Mouse (Mus musculus) liver, adult 2 months (tissue): ENCODE data around the gene Gm20388.

Experiments
- CTCF ChIP-seq: fragments of 200-500 bp; IDR thresholded peaks from 2 replicates; pipeline ENCODE4 v1.5.1; 2011; ENCODE audit warnings: low read depth, low read length, control low read depth
- POLR2A ChIP-seq: fragments of 200-500 bp; IDR thresholded peaks from 2 replicates; pipeline ENCODE4 v1.6.1; 2011; ENCODE audit warnings: low read length, control low read depth; ENCODE audit not compliant: insufficient read depth; ENCODE audit errors: extremely low read depth

DNA sequence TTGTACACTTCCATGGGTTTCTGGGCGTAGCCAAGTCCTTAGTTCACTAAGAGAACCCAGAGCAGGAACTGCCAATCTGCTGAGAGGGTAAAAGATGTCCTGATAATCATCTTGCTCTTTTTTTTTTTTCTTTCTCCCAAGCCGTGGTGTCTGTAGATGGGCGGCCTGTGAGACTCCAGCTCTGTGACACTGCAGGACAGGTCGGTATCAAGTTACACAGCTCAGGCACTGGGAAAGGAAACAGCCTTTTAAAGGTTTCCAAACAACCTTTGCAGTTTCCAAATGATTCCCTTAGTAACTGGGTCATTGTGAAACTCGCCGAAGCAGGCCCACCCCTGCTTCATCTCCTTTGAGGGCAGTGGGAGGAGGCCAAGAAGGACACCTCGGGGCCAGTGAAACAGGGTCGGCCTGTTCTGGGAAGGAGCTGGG lies 3744.7 kb downstream of the Gm20388 start:
- TF ChIP-seq POLR2A (0 out of 2 replicates have a peak, but pooled peaks have one; percentile 15), CTCF (no peak)
